Mouse (Mus musculus) gastrocnemius, postnatal 25 days (tissue): ENCODE data around the gene Vps52. TPM values are rescaled to one million over a fixed set of nuclear protein-coding genes. Genes with fewer than 3 reads are reported as not detected.

ENCODE experiments used
- DNase-seq: peaks from one replicate; pipeline ENCODE4 v3.0.0; 2022
- total RNA-seq, 2 experiments: library from RNA; stranded (reverse); gene quantifications; 1 replicate in 1 of 2; 2 replicates in 1 of 2; pipeline ENCODE4 v1.2.3; 2021

Gene Vps52
- total RNA-seq, 2 experiments from 2014 or later: 27.2 to 28.8 TPM

DNA sequence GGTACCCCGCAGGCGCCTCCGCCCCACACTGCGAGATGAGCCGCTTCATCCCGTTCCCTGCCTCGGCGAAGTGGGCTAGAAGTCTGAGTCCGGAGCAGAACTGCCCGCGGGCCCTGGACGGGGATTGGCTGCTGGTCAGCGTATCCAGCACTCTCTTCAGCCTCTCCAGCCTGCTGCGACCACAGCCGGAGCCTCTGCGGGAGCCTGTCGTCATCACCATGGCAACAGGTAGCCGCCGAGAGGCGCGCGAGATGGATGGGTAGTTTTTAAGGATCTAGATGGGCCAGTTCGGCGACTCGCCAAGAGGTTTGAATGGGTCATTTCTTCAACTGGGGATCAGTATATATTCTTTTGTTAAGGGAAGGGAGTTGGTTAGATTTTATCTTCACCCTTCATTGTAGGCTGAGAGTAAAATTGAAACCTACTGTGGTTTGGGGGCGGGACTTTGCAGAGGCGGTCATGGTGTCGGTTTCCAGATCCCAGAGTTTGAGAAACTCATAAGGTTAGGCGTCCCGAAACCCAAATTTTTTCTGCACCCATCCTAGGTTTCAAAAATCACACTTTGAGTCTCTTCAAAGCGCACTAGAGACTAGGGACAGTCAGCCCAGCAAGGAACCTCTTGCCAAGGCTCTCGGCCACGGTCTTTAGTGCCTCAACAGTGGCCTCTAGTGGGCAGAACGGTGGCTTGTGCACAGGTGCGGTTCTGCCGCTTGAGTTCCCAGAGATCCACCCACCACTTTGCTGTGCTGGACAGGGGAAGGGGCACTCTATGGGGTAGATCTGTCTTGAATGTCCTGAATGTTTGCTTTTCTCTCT lies 35.1 kb upstream of the Vps52 start:
- peak; percentile 67 for DNase-seq

DNA sequence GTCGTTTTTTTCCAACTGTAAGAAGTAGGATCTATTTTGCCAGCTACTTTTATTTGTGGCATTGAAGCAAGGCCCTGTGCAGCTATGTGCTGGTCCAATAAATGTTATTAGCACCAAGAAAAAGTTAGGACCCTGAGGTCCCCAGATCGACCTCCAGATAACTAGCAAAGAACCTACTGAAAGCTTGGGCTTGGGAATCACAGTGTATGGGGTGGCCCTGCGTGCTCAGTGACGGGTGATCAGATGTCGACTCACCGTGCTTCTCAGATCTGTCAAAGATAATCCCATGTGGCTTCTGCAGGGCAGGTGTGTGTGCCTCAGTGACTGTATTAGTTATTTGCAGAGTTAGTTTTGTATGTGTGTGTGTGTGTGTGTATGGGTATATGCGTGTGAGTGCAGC lies 34.3 kb upstream of the Vps52 start:
- no peak for DNase-seq

DNA sequence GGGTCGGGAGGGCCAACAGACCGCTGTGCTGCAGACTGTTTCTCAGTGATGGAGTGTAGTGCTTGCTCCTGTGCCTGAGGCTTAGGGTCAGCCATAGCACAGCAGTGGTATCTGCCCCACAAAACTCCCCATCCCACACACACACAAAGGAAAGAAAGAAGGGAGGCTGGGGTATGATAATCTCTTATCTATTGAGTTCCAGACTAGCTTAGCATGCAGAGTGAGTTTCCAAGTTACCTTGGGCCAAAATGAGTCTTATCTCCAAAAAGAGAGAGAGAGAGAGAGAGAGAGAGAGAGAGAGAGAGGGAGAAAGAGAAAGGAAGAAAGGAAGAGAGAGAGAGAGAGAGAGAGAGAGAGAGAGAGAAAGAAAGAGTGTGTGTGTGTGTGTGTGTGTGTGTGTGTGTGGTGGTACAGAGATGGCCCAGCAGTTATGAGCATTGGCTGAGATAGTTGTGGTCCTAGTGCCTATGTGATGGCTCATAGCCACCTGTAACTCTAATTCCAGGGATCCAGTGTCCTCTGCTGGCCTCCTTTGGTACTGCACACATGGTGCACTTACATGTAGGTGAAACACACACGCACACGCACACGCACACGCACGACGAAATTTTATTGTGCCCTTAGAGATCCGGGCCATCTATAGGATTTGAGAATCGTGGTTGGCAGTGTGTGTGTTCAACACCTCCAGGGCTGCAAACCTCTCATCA lies 30.9 kb upstream of the Vps52 start:
- no peak for DNase-seq

DNA sequence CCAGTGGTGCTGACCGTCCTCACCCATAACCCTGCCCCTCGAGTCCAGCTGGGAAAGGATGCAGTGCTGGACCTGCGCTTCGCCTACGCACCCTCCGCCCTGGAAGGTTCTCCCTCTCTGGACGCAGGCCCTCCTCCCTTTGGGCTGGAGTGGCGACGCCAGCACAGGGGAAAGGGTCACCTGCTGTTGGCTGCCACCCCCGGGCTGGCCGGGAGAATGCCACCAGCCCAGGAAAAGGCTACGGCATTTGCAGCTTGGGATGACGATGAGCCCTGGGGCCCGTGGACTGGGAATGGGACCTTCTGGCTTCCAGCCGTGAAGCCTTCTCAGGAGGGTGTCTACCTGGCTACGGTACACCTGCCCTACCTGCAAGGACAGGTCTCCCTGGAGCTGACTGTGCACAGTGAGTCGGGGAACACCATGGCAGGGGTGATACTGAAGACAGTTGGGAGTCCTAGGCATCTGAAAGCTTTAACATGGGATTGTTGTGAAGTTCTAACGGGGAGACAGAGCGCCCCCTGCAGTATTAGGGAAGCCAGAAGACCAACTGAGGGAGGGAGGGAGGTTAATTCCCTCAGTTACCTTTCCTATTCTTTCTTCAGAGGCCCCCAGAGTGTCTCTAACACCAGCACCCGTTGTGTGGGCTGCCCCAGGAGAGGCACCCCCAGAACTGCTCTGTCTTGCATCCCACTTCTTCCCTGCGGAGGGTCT lies 30.1 kb upstream of the Vps52 start:
- no peak for DNase-seq

DNA sequence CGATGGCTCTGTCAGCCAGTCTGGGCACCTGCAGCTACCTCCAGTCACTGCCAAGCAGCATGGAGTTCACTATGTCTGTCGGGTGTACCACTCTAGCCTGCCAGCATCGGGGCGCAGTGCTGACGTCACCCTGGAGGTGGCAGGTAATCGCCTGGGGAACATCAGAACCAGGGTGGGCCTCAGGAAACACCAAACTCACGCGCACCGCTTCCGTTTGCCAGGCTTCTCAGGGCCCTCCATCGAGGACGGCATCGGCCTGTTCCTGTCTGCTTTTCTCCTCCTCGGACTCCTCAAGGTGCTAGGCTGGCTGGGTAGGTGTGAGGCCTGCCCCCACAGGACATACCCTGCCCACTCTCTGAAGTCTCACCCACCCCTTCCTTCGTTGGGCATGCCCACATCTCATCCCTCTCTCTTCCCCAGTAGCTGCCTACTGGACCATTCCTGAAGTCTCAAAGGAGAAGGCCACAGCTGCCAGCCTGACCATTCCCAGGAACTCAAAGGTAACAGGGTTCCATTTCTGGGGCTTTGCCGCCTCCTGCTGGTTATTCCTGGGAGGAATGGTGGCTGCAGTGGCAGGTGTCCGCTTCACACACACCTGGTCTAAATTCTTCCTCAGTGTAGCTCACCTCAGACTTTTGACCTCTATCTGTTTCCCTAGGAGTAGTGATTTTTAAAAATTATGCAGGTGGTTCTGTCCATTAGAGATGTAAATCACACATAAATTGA lies 29.2 kb upstream of the Vps52 start:
- DNase-seq: no peak

DNA sequence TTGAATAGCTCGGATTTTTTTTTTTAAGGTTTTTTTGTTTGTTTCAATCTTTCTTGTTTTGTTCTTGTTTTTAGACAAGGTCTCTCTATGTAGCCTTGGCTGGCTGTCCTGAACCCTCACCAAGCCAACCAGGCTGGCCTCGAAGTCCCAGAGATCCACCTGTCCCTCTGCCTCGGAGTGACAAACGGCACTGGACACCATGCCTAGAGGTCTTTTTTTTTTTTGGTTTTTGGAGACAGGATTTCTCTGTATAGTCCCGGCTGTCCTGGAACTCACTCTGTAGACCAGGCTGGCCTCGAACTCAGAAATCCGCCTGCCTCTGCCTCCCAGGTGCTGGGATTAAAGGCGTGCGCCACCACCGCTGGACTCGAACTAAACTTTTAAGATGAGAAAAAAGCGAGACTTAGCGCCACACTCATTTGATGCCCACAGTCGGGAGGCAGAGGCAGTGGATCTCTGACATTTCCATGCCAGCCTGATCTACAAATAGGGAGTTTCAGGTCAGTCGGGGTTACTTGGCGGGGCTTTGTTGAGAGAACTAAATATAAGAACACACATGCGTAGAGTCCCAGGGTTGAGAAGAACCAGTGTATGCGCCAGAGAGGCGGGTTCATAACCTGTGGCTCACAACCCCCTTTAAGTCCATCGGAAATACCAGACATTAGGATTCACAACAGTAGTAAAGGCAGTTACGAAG lies 27.2 kb upstream of the Vps52 start:
- no peak for DNase-seq

DNA sequence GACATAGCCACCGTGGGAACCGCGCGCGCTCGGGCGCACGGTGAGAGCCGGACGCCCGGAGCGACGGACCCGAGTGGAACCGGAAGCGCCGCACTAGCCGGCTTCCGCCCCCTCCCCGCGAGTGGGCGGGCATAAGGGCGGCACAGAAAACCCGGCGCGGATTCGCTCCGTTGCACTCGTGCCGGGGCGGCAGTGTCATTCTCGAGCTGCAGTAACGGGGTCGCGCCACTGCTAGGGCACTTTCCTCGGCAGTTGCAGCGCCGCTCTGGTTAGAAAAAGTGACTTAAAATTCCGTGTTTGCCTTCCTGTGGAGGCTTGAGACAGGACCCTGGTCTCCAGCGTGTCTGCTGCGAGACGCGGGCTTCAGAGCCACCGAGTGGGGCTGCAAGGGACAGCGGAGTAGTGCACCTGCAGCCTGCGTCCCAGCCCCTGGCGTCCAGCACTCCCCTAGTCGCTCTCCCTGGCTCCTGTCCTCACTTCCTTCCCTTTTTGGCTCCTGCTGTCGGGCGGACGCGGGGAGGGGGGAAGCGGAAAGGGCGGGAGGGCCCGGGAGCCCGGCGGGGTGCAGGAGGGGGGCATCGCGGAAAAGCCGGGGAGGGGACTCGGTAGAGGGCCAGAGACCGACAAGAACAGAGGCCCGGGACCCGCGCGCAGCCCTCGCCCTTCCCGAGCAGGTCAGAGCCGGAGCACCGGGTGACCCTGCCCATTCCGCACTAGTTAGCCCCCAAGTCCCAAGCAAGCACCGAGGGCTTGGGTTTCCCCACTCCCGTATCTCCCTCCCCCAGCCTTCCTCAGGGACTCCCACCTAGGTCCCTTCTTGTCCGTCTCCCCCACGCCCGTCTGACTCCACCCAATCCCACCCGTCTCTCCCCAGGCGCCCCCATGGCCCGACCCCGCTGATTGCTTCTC lies 26.0 kb upstream of the Vps52 start, which contains the start of gene Rgl2:
Gene Rgl2 (plus strand): TSS at position 173 of the 909 bp plus-strand sequence.
- DNase-seq: peak; percentile 91

DNA sequence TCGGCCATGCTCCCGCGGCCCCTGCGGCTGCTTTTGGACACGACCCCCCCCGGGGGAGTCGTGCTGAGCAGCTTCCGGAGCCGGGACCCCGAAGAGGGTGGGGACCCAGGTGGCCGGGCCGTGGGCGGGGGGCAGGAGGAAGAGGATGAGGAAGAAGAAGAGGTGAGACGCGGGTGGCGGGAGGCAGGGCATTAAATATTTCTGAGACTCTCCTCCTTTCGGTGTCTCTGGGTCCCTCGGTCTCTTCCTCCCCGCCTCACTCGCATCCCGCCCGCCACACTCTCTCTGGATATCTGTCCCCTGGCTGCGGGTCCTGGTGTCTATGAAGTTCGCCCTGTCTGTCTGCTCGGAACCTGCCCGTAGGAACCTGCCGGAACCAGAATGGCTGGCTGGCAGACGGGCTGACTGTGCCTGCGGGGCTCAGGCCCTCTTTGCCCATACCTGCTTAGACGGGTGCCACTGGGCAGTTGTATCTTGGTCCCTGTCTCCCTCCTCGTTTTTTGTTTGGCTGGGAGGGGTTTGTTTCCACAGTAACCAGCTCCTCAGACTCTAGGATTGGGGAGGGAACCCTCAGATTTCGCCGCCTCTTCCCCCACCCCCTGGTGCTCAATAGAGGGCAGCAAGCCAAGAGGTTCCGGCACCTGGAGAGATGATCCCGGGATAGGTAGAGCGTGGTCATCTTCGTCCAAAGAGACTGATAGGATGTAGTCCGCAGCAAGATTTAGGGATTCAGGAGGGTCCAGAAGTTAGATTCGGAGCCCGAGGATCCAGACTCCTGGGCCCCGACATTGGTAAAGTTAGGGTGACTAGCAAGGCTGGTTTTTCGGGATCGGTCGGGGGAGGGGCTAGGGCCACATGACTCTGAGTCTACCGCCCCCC lies 25.1 kb upstream of the Vps52 start:
- DNase-seq: no peak

DNA sequence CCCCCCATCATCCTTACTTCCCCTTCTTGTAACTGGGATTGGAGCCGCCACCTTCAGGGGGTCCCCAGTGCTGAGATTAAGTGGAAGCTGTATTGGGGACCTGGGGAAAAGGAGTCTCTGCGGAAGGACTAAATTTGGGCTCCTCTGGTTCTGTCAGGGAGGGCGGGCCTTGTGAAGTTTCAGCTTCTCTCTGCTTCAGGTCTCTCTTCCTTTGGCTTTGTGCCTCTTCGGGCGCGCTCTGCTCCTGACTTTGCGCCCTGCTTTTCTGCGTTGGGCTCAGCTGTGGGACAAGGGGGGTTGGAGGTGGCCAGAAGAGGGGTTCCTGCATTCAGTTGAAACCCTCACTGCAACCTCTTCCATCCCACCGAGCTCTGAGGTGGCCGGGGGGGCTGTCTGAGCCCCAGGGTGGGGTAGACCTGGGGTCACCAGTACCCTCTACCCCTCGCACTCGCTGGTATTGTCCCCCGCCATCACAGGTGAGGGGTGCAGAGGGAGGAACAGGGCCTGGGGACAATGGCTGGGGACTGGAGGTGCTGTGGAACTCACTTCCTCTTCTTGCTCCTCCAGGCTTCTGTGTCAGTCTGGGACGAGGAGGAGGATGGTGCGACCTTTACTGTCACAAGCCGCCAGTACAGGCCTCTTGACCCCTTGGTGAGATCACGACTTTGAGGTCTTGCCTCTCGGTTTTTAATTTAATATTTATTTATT lies 24.3 kb upstream of the Vps52 start:
- no peak for DNase-seq

DNA sequence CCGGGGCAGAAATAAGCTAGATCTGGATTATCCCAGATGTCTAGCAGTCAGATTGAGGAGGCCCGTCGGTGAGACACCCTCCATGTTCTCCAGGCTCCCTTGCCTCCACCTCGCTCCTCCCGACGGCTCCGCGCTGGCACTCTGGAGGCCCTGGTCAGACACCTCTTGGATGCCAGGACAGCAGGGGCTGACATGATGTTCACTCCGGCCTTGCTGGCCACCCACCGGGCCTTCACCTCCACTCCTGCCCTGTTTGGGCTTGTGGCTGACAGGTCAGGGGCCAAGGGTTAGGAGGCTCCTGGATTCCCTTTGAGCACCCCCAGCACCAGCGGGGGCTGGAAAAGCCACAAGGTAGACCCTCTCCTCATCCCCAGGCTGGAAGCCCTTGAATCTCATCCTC lies 23.7 kb upstream of the Vps52 start:
- no peak for DNase-seq

DNA sequence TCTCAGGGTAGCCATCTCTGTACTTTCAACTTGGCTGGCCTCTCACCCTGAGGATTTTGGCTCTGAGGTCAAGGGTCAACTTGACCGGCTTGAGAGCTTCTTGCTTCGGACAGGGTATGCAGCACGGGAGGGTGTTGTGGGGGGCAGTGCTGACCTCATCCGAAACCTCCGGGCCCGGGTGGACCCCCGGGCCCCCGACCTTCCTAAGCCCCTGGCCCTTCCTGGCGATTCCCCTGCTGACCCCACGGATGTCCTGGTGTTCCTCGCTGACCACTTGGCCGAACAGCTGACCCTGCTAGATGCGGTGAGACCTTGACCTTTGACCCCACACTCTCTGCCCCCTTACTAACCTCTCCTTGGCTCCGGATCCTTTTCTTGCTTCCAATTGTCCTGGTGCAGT lies 23.2 kb upstream of the Vps52 start:
- DNase-seq: no peak

DNA sequence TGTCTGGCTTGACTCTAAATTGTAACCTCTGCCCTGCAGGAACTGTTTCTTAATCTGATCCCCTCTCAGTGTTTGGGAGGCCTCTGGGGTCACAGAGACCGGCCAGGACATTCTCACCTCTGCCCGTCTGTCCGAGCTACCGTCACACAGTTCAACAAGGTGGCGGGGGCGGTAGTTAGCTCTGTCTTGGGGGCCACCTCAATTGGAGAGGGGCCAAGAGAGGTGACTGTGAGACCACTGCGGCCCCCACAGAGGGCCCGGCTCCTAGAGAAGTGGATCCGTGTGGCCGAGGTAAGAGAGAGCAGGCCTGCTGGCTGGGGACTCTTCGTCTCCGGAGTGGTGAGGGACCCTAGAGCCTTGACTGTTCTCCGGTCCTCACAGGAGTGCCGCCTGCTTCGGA lies 22.6 kb upstream of the Vps52 start:
- DNase-seq: no peak

DNA sequence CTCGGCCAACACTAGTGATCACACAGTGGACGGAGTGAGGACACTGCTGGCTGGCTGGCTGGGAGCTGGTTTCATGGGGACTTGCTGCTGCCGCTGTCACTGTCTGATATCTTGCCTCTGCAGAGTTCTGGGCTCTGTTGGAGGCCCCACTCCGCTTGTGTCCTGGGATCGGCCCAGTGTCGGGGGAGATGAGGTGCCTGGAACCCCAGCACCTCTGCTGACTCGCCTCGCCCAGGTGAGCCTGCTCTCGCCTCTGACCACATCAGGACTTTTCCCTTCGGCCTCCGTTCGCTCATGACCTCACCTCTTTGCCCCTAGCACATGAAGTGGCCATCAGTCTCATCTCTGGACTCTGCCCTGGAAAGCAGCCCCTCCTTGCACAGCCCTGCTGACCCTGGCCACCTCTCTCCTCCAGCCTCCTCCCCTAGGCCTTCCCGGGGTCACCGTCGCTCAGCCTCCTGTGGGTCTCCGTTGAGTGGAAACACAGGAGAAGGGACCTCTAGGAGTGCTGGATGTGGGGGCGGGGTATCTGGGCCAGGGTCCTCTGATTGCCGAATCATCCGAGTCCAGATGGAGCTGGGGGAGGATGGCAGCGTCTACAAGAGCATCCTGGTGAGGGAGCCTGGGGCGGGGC lies 20.1 kb upstream of the Vps52 start:
- DNase-seq: no peak

DNA sequence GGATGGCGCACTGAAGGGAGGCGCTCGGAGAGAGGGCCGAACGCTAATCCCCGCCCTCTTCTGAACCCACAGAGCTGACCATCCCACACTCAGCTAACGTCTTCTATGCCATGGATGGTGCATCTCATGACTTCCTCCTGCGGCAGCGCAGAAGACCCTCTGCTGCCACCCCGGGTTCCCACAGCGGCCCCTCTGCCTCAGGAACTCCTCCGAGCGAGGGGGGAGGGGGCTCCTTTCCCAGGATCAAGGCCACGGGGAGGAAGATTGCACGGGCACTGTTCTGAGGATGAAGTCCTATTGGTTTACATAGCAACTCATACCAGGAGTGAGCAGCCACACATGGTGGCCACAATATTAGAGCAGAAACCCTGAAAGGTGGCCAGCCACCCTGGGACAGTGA lies 18.6 kb upstream of the Vps52 start:
- no peak for DNase-seq

DNA sequence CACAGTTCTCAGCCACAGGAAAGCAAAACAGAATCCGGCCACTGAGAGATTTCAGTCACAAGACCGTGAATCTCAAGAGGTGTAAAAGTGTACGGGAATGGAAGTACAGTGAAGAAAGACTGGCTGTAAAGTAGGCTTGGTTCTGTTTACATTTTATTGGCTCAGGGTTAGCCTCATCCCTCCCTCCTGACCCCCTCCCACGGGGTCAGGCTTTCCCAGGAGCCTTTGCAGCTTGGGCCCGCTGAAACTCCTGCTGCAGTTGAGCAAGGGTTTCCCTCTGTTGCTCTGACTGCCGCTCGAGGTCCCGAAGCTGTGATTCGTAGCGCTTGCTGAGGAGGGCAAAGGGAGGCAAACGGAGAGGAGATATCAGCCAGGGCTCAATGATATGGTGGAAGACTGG lies 16.8 kb upstream of the Vps52 start:
- DNase-seq: no peak

DNA sequence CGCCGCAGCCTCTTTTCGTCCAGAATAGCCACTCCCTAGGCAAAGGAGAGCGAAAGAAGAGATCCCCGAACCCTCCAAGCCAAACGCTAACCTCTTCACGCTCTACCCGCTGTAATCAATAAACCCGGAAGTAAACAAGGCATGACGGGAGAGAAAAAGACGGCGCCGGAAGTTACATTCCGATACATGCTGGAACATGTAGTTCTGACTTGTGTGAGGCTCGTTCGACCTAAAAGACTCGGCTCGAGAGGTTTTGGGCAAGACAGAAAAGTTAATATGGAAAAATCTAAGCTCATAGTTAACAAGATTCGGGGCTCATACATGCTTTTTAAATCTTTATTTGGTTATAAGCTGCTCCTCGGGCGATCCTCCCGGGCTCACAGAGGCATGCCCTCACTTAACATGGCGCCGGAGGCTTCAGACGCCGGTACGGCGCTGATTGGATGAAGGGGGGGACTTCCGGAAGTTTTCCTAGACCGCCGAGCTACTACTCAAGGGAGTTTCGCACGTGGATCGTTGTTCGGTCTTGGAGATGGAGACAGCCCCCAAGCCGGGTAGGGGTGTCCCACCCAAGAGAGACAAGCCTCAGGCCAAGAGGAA lies 15.3 kb upstream of the Vps52 start, which contains the start of the genes Pfdn6 and Wdr46:
Gene Pfdn6 (minus strand): TSS at position 138 of the 600 bp plus-strand sequence.
Gene Wdr46 (plus strand): TSS at position 455 of the 600 bp plus-strand sequence.
- DNase-seq: peak; percentile 73

DNA sequence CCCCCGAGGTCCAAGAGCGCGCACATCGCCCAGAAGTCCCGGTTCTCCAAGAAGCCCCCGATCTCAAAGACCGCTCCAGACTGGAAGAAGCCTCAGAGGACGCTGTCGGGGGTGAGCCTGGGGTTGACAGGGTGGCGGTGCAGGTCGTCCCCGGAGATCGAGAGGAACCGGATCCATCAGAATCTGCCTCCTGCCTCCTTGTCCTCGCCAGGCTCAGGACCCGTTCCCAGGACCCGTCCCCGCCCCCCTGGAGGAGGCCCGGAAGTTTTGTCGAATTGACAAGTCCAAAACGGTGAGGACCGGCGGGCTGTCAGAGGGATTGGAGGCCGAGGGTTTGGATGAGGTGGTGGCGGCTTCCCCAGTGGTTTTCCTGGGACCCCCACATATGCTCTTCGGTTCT lies 14.6 kb upstream of the Vps52 start:
- no peak for DNase-seq

DNA sequence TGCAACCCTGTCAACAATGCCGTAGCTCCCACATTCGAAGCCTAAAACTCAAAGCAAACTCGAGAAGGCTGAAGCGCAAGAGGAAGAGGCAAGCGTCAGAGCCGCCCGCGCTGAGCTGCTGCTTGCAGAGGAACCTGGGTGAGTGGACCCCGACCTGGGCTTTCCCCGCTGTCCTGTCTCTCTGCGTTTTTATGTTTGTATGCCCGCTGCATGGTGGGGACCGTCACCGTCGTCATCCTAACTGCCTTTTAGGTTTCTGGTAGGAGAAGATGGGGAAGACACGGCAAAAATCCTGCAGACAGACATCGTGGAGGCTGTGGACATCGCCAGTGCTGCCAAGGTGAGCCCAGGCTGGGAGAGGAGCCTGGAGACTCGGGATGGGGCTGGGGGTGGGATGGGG lies 14.2 kb upstream of the Vps52 start:
- DNase-seq: no peak
